Mouse (Mus musculus) heart, adult 2 months (tissue): ENCODE results near the gene Ccnl2. TPM values are rescaled to one million over a fixed set of nuclear protein-coding genes. Genes with fewer than 3 reads are reported as not detected.

ENCODE experiments used
- DNase-seq, 2 experiments: peaks; one replicate each; pipeline ENCODE4 v3.0.0; 2021
- H3K27ac ChIP-seq: fragments of 200-600 bp; 2 replicates; pipeline ENCODE4 v1.8.1; 2022
- H3K27me3 ChIP-seq: fragments of 200-500 bp; 2 replicates; pipeline ENCODE4 v1.6.1; 2012; ENCODE audit warnings: mild to moderate bottlenecking, low read length, inconsistent platforms, mixed read lengths; ENCODE audit not compliant: control insufficient read depth, insufficient read depth
- H3K36me3 ChIP-seq: fragments of 200-500 bp; 2 replicates; pipeline ENCODE4 v1.6.1; 2012; ENCODE audit warnings: low read length, inconsistent platforms; ENCODE audit not compliant: control insufficient read depth, insufficient read depth
- H3K4me1 ChIP-seq: fragments of 200-500 bp; 2 replicates; pipeline ENCODE4 v1.6.1; 2011; ENCODE audit warnings: low read length; ENCODE audit not compliant: control insufficient read depth, insufficient read depth
- H3K4me3 ChIP-seq: fragments of 200-600 bp; 2 replicates; pipeline ENCODE4 v1.8.1; 2022
- H3K79me2 ChIP-seq: fragments of 200-500 bp; replicated peaks from 2 replicates; pipeline ENCODE4 v1.6.1; 2012; ENCODE audit warnings: mild to moderate bottlenecking, inconsistent platforms, low read length, moderate library complexity, mixed read lengths; ENCODE audit not compliant: control insufficient read depth, insufficient read depth
- H3K9ac ChIP-seq: fragments of 200-500 bp; 2 replicates; pipeline ENCODE4 v1.6.1; 2012; ENCODE audit warnings: low read depth, mild to moderate bottlenecking, control low read depth, inconsistent platforms, low read length, mixed read lengths
- CTCF ChIP-seq: fragments of 200-600 bp; IDR thresholded peaks from 2 replicates; pipeline ENCODE4 v1.8.1; 2022; ENCODE audit warnings: antibody characterized with exemption, mild to moderate bottlenecking, moderate library complexity
- EP300 ChIP-seq: fragments of 200-500 bp; IDR thresholded peaks from 2 replicates; pipeline ENCODE4 v1.6.1; 2011; ENCODE audit warnings: low read depth, low read length, control low read depth; ENCODE audit not compliant: insufficient read depth
- POLR2A ChIP-seq: fragments of 200-500 bp; IDR thresholded peaks from 2 replicates; pipeline ENCODE4 v1.6.1; 2011; ENCODE audit warnings: mild to moderate bottlenecking, low read depth, low read length, control low read depth; ENCODE audit not compliant: insufficient read depth
- WGBS: fragments of 180-500 bp; shearing (Covaris S2); methylation state at CpG from one replicate; pipeline ENCODE4 v1.1.7; 2018; 5-methylcytosine and 5-hydroxymethylcytosine counted together
- intact Hi-C: fragments of 180-260 bp; cut with DNase I; formaldehyde crosslinking; loops from one replicate; pipeline ENCODE4 v1.15.1; 2025
- polyA plus RNA-seq: library from polyadenylated mRNA; depleted of rRNA; stranded (reverse); fragments of >200 nt; gene quantifications from 2 replicates; pipeline ENCODE4 v1.2.3, GENCODE M21; 2012
- total RNA-seq, 2 experiments: library from RNA; stranded (reverse); gene quantifications; 2 replicates each; pipeline ENCODE4 v1.2.3; 2021

Ccnl2 gene
- total and polyA plus RNA-seq, 3 experiments, result 26.6 to 46.0 (median 27.4) TPM

DNA sequence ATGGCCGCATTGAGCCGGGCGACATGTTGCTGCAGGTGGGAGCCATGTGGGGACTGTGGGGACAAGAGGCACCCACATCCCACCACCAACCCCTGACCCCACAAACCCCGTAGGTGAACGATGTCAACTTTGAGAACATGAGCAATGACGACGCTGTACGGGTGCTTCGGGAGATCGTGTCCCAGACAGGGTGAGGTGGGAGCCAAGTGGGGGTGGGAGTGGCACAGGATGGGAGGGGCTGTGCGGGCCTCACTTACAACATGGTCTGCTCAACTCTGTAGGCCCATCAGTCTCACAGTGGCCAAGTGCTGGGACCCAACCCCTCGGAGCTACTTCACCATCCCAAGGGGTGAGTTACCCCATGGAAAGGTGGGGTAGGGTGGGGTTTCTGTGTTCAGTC, 42.7 kb downstream of the Ccnl2 start:
- no peaks in the 10 kb centered on the region for H3K36me3 ChIP-seq
- TF ChIP-seq CTCF, result no peak
- no peak for TF ChIP-seq EP300
- no peak for TF ChIP-seq POLR2A
- no peak overlapping the region for H3K27ac ChIP-seq
- 95% methylated on average over 12 of the region's 12 CpGs for WGBS
- H3K79me2 ChIP-seq, result peaks cover 1% of the 10 kb centered on the region; the same call in 1 of the 2 replicates
- no peak overlapping the region for H3K4me3 ChIP-seq
- no peaks in the 10 kb centered on the region for H3K27me3 ChIP-seq
- H3K4me1 ChIP-seq, result peaks cover 20% of the 10 kb centered on the region
- no peak overlapping the region for H3K9ac ChIP-seq
- intact Hi-C loops, result no loop called here
- DNase-seq, result no peak

DNA sequence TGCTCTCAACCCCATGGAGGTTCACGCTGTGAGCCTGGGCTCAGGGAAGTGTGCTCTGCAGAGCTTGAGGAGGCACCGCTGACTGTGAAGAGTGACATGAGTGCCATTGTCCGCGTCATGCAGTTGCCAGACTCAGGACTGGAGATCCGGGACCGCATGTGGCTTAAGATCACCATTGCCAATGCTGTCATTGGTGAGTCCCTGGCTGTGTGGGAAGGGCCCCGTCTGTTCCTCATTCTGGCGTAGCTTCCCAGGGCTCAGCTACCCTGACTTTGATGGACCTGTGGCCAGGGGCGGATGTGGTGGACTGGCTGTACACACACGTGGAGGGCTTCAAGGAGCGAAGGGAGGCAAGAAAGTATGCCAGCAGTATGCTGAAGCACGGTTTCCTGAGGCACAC, 43.8 kb downstream of the Ccnl2 start:
- peaks cover 12% of the 10 kb centered on the region for H3K4me1 ChIP-seq
- DNase-seq, result no peak
- H3K4me3 ChIP-seq, result no peak overlapping the region
- H3K27me3 ChIP-seq, result no peaks in the 10 kb centered on the region
- no peak for TF ChIP-seq POLR2A
- no peak for TF ChIP-seq EP300
- TF ChIP-seq CTCF, result no peak
- no peak overlapping the region for H3K27ac ChIP-seq
- H3K9ac ChIP-seq, result no peak overlapping the region
- WGBS, result 94% methylated on average over 12 of the region's 12 CpGs
- H3K79me2 ChIP-seq, result 0 out of 2 replicates have a peak, but pooled peaks cover 1% of the 10 kb centered on the region
- no peaks in the 10 kb centered on the region for H3K36me3 ChIP-seq
- intact Hi-C loops, result no loop called here

GRCm38 (mm10) chr4:155856881-155857280, 44.6 kb downstream of the Ccnl2 start:
- Histone ChIP-seq H3K4me3 (no peak overlapping the region), H3K27ac (no peak overlapping the region), H3K79me2 (0 out of 2 replicates have a peak, but pooled peaks cover 1% of the 10 kb centered on the region), H3K4me1 (peaks cover 4% of the 10 kb centered on the region), H3K36me3 (no peaks in the 10 kb centered on the region), H3K27me3 (no peaks in the 10 kb centered on the region), H3K9ac (no peak overlapping the region)
- intact Hi-C loops, result no loop called here
- WGBS, result 70% methylated on average over 3 of the region's 3 CpGs
- TF ChIP-seq EP300 (no peak), CTCF (no peak), POLR2A (no peak)
- DNase-seq, result no peak

- no peaks in the 10 kb centered on the region for H3K79me2 ChIP-seq
- peak in 1 of 2 experiments; percentile 61 for DNase-seq
- no peaks in the 10 kb centered on the region for H3K36me3 ChIP-seq
- H3K4me3 ChIP-seq, result no peak overlapping the region
- TF ChIP-seq POLR2A, result no peak
- intact Hi-C loops, result no loop called here
- H3K27me3 ChIP-seq, result no peaks in the 10 kb centered on the region
- no peaks in the 10 kb centered on the region for H3K4me1 ChIP-seq
- WGBS, result 28% methylated on average over 13 of the region's 13 CpGs
- H3K27ac ChIP-seq, result no peak overlapping the region
- H3K9ac ChIP-seq, result no peak overlapping the region
Observed at GRCm38 (mm10) chr4:155859318-155859717, 47.0 kb downstream of the Ccnl2 start.

DNA sequence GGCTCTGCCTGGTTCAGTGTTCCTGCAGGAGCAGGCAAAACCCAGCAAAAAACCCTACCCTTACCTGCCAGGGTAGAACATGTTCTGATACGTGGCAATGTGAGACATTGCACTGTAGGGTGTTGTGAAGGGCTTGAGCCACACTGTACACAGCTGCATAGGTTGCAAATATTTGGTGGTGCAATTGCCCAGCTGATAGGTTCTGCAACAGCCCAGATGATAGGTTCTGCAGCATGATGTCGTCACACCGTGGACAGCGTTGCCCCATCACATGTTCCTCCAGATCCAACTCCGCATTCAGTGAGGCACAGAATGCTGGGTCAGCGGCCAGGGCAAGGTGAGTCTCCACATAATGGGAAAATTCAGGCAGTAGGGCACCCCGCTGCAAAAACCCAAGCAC, 49.5 kb downstream of the Ccnl2 start:
- H3K36me3 ChIP-seq, result no peaks in the 10 kb centered on the region

GRCm38 (mm10) chr4:155863001-155863400, 50.7 kb downstream of the Ccnl2 start, which contains the start of gene Tas1r3:
Gene Tas1r3 (minus strand): TSS chr4:155863362.
- WGBS, result 85% methylated on average over 5 of the region's 5 CpGs
- Histone ChIP-seq H3K36me3 (no peaks in the 10 kb centered on the region), H3K9ac (no peak within 1 kb of the TSS), H3K4me3 (no peak within 1 kb of the TSS), H3K4me1 (no peaks in the 10 kb centered on the region), H3K27me3 (no peaks in the 10 kb centered on the region), H3K27ac (no peak within 1 kb of the TSS), H3K79me2 (no peaks in the 10 kb centered on the region)
- peak in 1 of 2 experiments; percentile 17 for DNase-seq
- intact Hi-C loops, result no loop called here
- TF ChIP-seq POLR2A (no peak), CTCF (no peak), EP300 (no peak)

More for the DNA sequence above, 49.5 kb downstream of the Ccnl2 start:
- 90% methylated on average over 7 of the region's 7 CpGs for WGBS
- no peak overlapping the region for H3K9ac ChIP-seq
- intact Hi-C loops, result no loop called here
- no peaks in the 10 kb centered on the region for H3K4me1 ChIP-seq
- TF ChIP-seq POLR2A (no peak), CTCF (no peak), EP300 (no peak)
- no peaks in the 10 kb centered on the region for H3K79me2 ChIP-seq
- no peak overlapping the region for H3K4me3 ChIP-seq
- no peak overlapping the region for H3K27ac ChIP-seq
- H3K27me3 ChIP-seq, result no peaks in the 10 kb centered on the region
- peak in 1 of 2 experiments; percentile 21 for DNase-seq
